Mouse (Mus musculus) hindbrain, embryonic 16.5 days (tissue): ENCODE data around the gene Pcsk2. TPM values are rescaled to one million over a fixed set of nuclear protein-coding genes. Genes with fewer than 3 reads are reported as not detected.

ENCODE experiments used
- ATAC-seq: fragments of 200-750 bp; cut with Nextera tagmentation; 2 replicates; pipeline ENCODE4 v1.8.0; 2017; ENCODE audit warnings: moderate TSS enrichment, moderate library complexity
- H3K27ac ChIP-seq: fragments of 300-500 bp; sonication (generic); 2 replicates; pipeline ENCODE4 v1.5.1; 2014; ENCODE audit warnings: low read depth, mild to moderate bottlenecking, control low read depth, low read length, moderate library complexity
- H3K27me3 ChIP-seq: fragments of 300-500 bp; sonication (generic); replicated peaks from 2 replicates; pipeline ENCODE4 v1.6.1; 2014; ENCODE audit warnings: low read length; ENCODE audit not compliant: control insufficient read depth, insufficient read depth
- H3K36me3 ChIP-seq: fragments of 300-500 bp; sonication (generic); 2 replicates; pipeline ENCODE4 v1.6.1; 2014; ENCODE audit warnings: mild to moderate bottlenecking, low read length, moderate library complexity, mixed read lengths; ENCODE audit not compliant: control insufficient read depth, insufficient read depth
- H3K4me1 ChIP-seq: fragments of 300-500 bp; sonication (generic); 2 replicates; pipeline ENCODE4 v1.6.1; 2014; ENCODE audit warnings: low read depth, low read length; ENCODE audit not compliant: control insufficient read depth, insufficient read depth
- H3K4me2 ChIP-seq: fragments of 300-500 bp; sonication (generic); 2 replicates; pipeline ENCODE4 v1.6.1; 2014; ENCODE audit warnings: mild to moderate bottlenecking, low read length, control low read depth, moderate library complexity
- H3K4me3 ChIP-seq: fragments of 300-500 bp; sonication (generic); 2 replicates; pipeline ENCODE4 v1.5.1; 2014; ENCODE audit warnings: mild to moderate bottlenecking, low read length, control low read depth, moderate library complexity
- H3K9ac ChIP-seq: fragments of 300-500 bp; sonication (generic); 2 replicates; pipeline ENCODE4 v1.6.1; 2014; ENCODE audit warnings: low read depth, mild to moderate bottlenecking, control low read depth, low read length, moderate library complexity
- H3K9me3 ChIP-seq: fragments of 300-500 bp; sonication (generic); 2 replicates; pipeline ENCODE4 v1.6.1; 2014; ENCODE audit warnings: mild to moderate bottlenecking, low read length, moderate library complexity; ENCODE audit not compliant: control insufficient read depth
- WGBS: fragments of 180-500 bp; shearing (Covaris S2); extraction: QIAGEN DNeasy Blood & Tissue Kit; methylation state at CpG from one replicate; pipeline ENCODE4 v1.1.7; 2014; 5-methylcytosine and 5-hydroxymethylcytosine counted together
- polyA plus RNA-seq: library from polyadenylated mRNA; unstranded; fragments of >200 nt; fragmentation: Nextera tagmentation; extraction: Ambion mirVana; gene quantifications from 2 replicates; pipeline ENCODE4 v1.2.1, GENCODE M21; 2015

Gene Pcsk2
- polyA plus RNA-seq, 1 experiment from 2014 or later: 23.4 TPM

DNA sequence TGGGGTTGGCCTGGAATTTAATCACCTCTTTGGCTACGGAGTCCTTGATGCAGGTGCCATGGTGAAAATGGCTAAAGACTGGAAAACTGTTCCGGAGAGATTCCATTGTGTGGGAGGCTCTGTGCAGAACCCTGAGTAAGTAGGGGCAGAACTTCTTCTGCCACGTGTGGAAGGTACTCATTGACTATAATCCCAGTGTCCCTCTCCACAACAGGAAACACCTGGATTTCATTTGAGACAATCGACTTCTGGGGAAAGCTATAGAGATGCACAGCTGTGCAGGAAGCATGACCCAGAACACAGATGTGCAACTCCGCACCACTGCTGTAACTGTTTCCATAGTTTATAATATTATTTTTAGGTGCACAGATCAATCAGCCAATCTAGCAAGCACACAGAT lies 255.1 kb downstream of the Pcsk2 start:
- Histone ChIP-seq H3K9ac (no peak overlapping the region), H3K9me3 (no peaks in the 10 kb centered on the region), H3K4me1 (no peaks in the 10 kb centered on the region), H3K36me3 (no peaks in the 10 kb centered on the region), H3K27ac (no peak overlapping the region), H3K4me2 (no peak overlapping the region), H3K4me3 (no peak overlapping the region), H3K27me3 (no peaks in the 10 kb centered on the region)
- 84% methylated on average over 5 of the region's 5 CpGs for WGBS
- ATAC-seq: no peak

DNA sequence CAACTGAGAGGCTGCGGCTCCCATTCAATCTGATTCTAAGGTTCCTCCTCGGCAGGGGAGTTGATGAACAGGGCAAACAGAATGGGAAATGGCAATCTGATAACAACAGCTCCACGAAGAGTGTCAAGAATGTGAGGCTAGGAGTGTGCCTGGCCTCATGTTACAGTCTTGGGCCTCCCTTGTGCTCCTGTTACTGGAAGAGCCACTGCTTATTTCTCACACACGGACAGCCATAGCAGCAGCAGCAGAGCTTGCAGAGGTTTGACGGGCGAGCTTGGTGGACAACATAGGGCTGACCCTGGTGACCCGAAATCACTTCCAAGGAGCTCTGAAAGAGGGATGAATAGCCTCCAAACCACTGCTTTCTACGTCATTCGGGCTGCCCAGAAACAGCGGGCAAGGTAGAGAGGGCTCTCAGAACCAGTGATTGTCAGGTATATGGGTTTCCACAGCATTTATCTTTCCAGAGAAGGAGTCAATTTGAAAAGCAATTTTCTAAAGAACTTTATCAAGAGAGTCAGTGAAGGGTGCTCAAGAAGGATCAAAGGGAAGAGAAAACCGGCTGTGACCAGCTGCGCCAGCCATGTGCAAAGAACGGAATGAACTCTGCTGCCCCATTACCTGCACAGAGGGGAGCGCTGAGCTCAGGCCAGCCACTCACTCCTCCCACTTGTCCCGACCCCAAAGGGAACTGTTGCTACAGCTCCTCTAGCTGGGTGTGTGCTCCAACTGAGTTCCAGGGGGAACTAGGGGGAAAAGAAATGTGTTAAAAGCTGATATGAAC lies 260.4 kb downstream of the Pcsk2 start:
- Histone ChIP-seq H3K9me3 (no peaks in the 10 kb centered on the region), H3K9ac (no peak overlapping the region), H3K27ac (no peak overlapping the region), H3K4me3 (no peak overlapping the region), H3K36me3 (no peaks in the 10 kb centered on the region), H3K4me2 (no peak overlapping the region), H3K27me3 (no peaks in the 10 kb centered on the region), H3K4me1 (no peaks in the 10 kb centered on the region)
- ATAC-seq: no peak
- 60% methylated on average over 15 of the region's 15 CpGs for WGBS

- no peak overlapping the region for H3K9ac ChIP-seq
- no peak overlapping the region for H3K4me2 ChIP-seq
- H3K9me3 ChIP-seq: no peaks in the 10 kb centered on the region
- H3K4me3 ChIP-seq: no peak overlapping the region
- 47% methylated on average over 9 of the region's 9 CpGs for WGBS
- no peaks in the 10 kb centered on the region for H3K36me3 ChIP-seq
- no peak for ATAC-seq
- no peak overlapping the region for H3K27ac ChIP-seq
- no peaks in the 10 kb centered on the region for H3K27me3 ChIP-seq
- H3K4me1 ChIP-seq: no peaks in the 10 kb centered on the region
Observed at GRCm38 (mm10) chr2:143806924-143807664, 261.1 kb downstream of the Pcsk2 start.

DNA sequence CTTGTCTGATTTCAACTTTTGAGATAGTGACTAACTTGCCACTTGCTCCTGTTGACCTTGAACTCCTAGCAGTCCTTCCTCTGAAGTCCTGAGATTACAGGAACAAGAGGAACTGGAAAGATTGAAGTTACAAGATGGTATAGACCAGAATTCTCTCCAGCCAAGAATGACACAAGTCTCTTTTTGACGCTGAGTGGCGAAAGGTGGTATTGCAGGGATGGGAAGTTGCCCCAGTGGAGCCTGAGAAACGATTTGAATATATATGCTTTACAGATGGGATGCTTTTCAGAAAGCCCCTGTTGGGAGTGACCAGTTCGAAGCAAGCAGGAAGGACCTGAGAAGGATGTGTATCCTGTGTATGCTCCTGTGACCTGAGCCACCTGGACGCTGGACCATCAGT lies 262.8 kb downstream of the Pcsk2 start:
- H3K4me2 ChIP-seq: no peak overlapping the region
- no peaks in the 10 kb centered on the region for H3K27me3 ChIP-seq
- H3K36me3 ChIP-seq: no peaks in the 10 kb centered on the region
- no peak overlapping the region for H3K4me3 ChIP-seq
- no peaks in the 10 kb centered on the region for H3K9me3 ChIP-seq
- ATAC-seq: no peak
- 71% methylated on average over 5 of the region's 5 CpGs for WGBS
- no peak overlapping the region for H3K27ac ChIP-seq
- H3K9ac ChIP-seq: no peak overlapping the region
- no peaks in the 10 kb centered on the region for H3K4me1 ChIP-seq

GRCm38 (mm10) chr2:143812262-143812661 lies 266.3 kb downstream of the Pcsk2 start:
- Histone ChIP-seq H3K36me3 (no peaks in the 10 kb centered on the region), H3K4me3 (no peak overlapping the region), H3K9ac (no peak overlapping the region), H3K4me2 (no peak overlapping the region), H3K4me1 (no peaks in the 10 kb centered on the region), H3K27me3 (no peaks in the 10 kb centered on the region), H3K27ac (no peak overlapping the region), H3K9me3 (no peaks in the 10 kb centered on the region)
- no peak for ATAC-seq
- WGBS: 57% methylated on average over 4 of the region's 4 CpGs

DNA sequence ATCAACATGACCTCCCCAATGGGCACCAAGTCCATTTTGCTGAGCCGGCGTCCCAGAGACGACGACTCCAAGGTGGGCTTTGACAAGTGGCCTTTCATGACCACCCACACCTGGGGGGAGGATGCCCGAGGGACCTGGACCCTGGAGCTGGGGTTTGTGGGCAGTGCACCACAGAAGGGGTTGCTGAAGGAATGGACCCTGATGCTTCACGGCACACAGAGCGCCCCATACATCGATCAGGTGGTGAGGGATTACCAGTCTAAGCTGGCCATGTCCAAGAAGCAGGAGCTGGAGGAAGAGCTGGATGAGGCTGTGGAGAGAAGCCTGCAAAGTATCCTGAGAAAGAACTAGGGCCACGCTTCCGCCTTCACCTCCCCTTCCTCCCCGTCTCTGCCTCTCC lies 267.5 kb downstream of the Pcsk2 start:
- H3K4me2 ChIP-seq: no peak overlapping the region
- H3K27me3 ChIP-seq: no peaks in the 10 kb centered on the region
- no peaks in the 10 kb centered on the region for H3K4me1 ChIP-seq
- no peak for ATAC-seq
- no peaks in the 10 kb centered on the region for H3K36me3 ChIP-seq
- H3K4me3 ChIP-seq: no peak overlapping the region
- H3K27ac ChIP-seq: no peak overlapping the region
- 89% methylated on average over 11 of the region's 11 CpGs for WGBS
- H3K9ac ChIP-seq: no peak overlapping the region
- H3K9me3 ChIP-seq: no peaks in the 10 kb centered on the region

GRCm38 (mm10) chr2:143831645-143832044 lies 285.7 kb downstream of the Pcsk2 start:
- Histone ChIP-seq H3K36me3 (no peaks in the 10 kb centered on the region), H3K27me3 (no peaks in the 10 kb centered on the region), H3K27ac (no peak overlapping the region), H3K4me2 (no peak overlapping the region), H3K9ac (no peak overlapping the region), H3K4me3 (no peak overlapping the region), H3K9me3 (no peaks in the 10 kb centered on the region), H3K4me1 (no peaks in the 10 kb centered on the region)
- no peak; the same call in 1 of the 2 replicates for ATAC-seq
- 73% methylated on average over 17 of the region's 17 CpGs for WGBS

- 77% methylated on average over 5 of the region's 5 CpGs for WGBS
- no peak overlapping the region for H3K27ac ChIP-seq
- no peaks in the 10 kb centered on the region for H3K27me3 ChIP-seq
- H3K9me3 ChIP-seq: no peaks in the 10 kb centered on the region
- H3K4me1 ChIP-seq: no peaks in the 10 kb centered on the region
- ATAC-seq: no peak
- no peak overlapping the region for H3K4me2 ChIP-seq
- no peak overlapping the region for H3K4me3 ChIP-seq
- H3K36me3 ChIP-seq: no peaks in the 10 kb centered on the region
- no peak overlapping the region for H3K9ac ChIP-seq
Observed at GRCm38 (mm10) chr2:143832721-143833120, 286.8 kb downstream of the Pcsk2 start.

DNA sequence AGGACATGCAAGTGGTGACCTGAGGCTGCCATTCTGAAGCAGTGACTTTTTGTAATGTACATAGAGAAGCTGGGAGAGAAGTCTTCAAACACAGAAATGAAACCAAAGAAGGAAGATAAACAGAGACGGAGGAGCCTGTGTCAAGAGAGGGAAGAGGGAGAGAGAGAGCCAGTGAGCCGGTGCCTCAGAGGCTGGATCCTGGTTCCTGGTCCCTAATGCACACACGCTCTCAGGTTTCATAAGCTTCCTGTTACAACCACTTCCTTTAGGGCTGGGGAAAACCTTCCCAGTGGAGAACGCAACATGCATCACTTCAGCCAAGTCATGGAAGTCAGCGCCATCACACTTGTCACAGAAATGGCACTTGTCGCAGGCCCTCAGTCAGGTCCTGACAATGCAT lies 288.1 kb downstream of the Pcsk2 start:
- 76% methylated on average over 6 of the region's 6 CpGs for WGBS
- no peak for ATAC-seq
- H3K27ac ChIP-seq: no peak overlapping the region

More for the DNA sequence above, 288.1 kb downstream of the Pcsk2 start:
- no peak overlapping the region for H3K4me2 ChIP-seq
- H3K27me3 ChIP-seq: no peaks in the 10 kb centered on the region
- no peak overlapping the region for H3K4me3 ChIP-seq
- H3K4me1 ChIP-seq: no peaks in the 10 kb centered on the region
- H3K9ac ChIP-seq: no peak overlapping the region
- no peaks in the 10 kb centered on the region for H3K36me3 ChIP-seq
- no peaks in the 10 kb centered on the region for H3K9me3 ChIP-seq
